Mouse (Mus musculus): ENCODE data around the gene Swap70. TPM values are rescaled to one million over a fixed set of nuclear protein-coding genes. Genes with fewer than 3 reads are reported as not detected.

The Swap70 gene
- total RNA-seq, 2 experiments from 2014 or later, result 11.6 to 12.2 TPM

DNA sequence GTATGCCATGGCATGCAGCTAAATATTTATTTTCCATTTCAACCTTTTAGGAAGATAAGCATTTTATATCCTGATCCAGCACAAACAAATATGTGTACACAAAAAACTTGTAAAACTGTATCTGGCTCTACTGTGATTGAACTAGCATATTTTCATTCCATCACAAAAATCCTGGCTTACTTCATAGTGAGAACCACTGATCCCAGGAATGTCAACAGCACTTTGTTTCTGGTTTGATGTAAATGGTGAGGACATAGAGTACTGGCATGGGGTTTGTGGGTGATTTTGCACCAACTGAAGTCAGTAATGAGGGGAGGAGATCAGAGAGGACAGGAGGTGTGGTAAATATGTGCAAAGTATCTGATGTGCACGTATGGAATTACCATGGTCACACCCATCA lies 41.1 kb downstream of the Swap70 start:
- intact Hi-C loops (cut with DNase I), result loop anchor here (5.0 kb wide), 1 partner anchor 40 kb away; the partner anchor contains the start of gene Swap70
- H3K27ac ChIP-seq, result no peak overlapping the region
- no peak for DNase-seq (ENCODE audit: extremely low spot score in 1 of 2, low spot score in 2 of 2)
- TF ChIP-seq CTCF (IDR thresholded peaks at IDR 0.05), result no peak
- H3K4me3 ChIP-seq, result no peak overlapping the region

- Histone ChIP-seq H3K27ac (no peak overlapping the region), H3K4me3 (no peak overlapping the region)
- no peak for DNase-seq (ENCODE audit: extremely low spot score in 1 of 2, low spot score in 2 of 2)
- TF ChIP-seq CTCF (IDR thresholded peaks at IDR 0.05), result no peak
- intact Hi-C loops (cut with DNase I), result loop anchor here (5.0 kb wide), 1 partner anchor 41 kb away; the partner anchor contains the start of gene Swap70
These were observed 42.0 kb downstream of the Swap70 start for GRCm38 (mm10) chr7:110263474-110263873.

DNA sequence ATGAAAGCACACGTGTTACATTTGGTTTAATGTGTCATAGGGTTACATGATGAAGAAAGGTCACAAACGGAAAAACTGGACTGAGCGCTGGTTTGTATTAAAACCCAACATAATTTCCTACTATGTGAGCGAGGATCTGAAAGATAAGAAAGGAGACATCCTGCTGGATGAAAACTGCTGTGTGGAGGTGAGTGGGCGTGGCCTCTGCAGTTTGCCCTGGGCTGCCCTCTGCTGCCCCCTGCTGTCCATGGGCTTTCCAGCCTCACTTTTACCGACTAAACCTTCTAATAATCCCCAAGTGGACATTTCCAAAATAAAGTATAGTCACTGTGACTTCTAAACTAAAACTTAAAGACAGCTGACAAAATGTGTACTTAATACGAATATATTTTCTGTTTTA lies 44.3 kb downstream of the Swap70 start:
- Histone ChIP-seq H3K4me3 (no peak overlapping the region), H3K27ac (no peak overlapping the region)
- intact Hi-C loops (cut with DNase I), result loop anchor here (1.0 kb wide), 1 partner anchor 101 kb away; no protein-coding TSS in a partner anchor
- TF ChIP-seq CTCF (IDR thresholded peaks at IDR 0.05), result peak; percentile 98
- peak; percentile 75 to 81 for DNase-seq (ENCODE audit: extremely low spot score in 1 of 2, low spot score in 2 of 2)

DNA sequence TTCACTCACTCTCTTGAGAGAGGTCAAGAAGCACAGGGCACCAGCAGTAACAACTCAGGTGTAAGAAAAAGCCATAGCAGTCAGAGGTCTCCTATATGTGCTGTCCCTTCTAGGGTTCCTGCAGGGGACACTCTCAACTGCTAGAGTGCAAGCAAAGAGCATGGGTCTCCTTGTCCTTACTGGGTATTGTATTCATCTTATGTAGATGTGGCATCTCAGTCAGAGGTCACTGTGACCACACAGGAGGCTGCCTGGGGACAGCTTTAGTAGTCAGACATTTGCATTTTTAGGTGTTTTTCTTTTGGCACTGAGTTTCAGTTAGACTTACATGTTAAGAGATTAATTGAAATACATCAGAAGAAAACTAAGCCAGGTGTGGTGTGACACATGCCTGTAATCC lies 45.5 kb downstream of the Swap70 start:
- intact Hi-C loops (cut with DNase I), result no loop called here
- Histone ChIP-seq H3K27ac (no peak overlapping the region), H3K4me3 (no peak overlapping the region)
- no peak for DNase-seq (ENCODE audit: extremely low spot score in 1 of 2, low spot score in 2 of 2)
- no peak for TF ChIP-seq CTCF (IDR thresholded peaks at IDR 0.05)

- no peak overlapping the region for H3K27ac ChIP-seq
- intact Hi-C loops (cut with DNase I), result no loop called here
- H3K4me3 ChIP-seq, result no peak overlapping the region
- no peak for DNase-seq (ENCODE audit: extremely low spot score in 1 of 2, low spot score in 2 of 2)
- no peak for TF ChIP-seq CTCF (IDR thresholded peaks at IDR 0.05)
These were observed 46.5 kb downstream of the Swap70 start for GRCm38 (mm10) chr7:110267994-110268393.

GRCm38 (mm10) chr7:110268511-110268910 lies 47.0 kb downstream of the Swap70 start:
- intact Hi-C loops (cut with DNase I), result no loop called here
- TF ChIP-seq CTCF (IDR thresholded peaks at IDR 0.05), result no peak; the same call in 1 of the 2 replicates
- H3K27ac ChIP-seq, result no peak overlapping the region
- no peak for DNase-seq (ENCODE audit: extremely low spot score in 1 of 2, low spot score in 2 of 2)
- no peak overlapping the region for H3K4me3 ChIP-seq

DNA sequence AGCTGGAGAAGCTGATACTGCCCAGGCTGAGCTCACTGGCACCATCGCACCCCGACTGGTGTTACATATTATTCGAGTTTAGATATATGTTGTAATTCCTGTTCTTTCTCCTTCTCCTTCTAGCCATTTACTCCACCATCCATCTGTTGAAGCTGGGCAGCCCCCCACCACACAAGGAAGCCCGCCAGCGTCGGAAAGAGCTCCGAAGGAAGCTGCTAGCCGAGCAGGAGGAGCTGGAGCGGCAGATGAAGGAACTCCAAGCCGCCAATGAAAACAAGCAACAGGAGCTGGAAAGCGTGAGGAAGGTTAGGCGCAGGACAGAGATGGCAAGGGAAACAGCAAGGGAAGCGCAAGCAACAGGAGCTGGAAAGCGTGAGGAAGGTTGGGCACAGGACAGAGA lies 48.3 kb downstream of the Swap70 start:
- Histone ChIP-seq H3K27ac (no peak overlapping the region), H3K4me3 (no peak overlapping the region)
- intact Hi-C loops (cut with DNase I), result no loop called here
- DNase-seq (ENCODE audit: extremely low spot score in 1 of 2, low spot score in 2 of 2), result no peak
- TF ChIP-seq CTCF (IDR thresholded peaks at IDR 0.05), result no peak

DNA sequence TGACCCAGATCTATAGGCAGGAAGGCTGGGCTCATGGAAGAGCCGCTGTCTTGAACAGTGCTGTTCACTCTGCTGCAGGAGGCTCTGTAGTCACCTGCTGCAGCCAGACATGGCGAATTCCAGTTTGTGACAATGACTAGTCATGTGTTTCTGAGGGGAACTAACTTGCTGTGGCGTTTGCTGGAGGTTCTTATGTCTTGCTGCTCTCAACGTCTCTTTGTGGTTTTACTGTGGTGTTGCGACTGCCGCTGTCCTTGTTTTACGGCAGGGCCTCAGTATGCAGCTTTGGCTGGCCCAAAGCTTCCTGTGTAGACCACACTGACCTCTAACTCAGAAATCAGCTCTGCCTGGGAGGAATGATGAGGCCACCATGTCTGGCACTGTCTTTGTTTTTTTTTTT lies 48.9 kb downstream of the Swap70 start:
- no peak for DNase-seq (ENCODE audit: extremely low spot score in 1 of 2, low spot score in 2 of 2)
- no peak overlapping the region for H3K27ac ChIP-seq
- intact Hi-C loops (cut with DNase I), result no loop called here
- TF ChIP-seq CTCF (IDR thresholded peaks at IDR 0.05), result no peak
- H3K4me3 ChIP-seq, result no peak overlapping the region

GRCm38 (mm10) chr7:110271814-110272213 lies 50.3 kb downstream of the Swap70 start:
- no peak for DNase-seq (ENCODE audit: extremely low spot score in 1 of 2, low spot score in 2 of 2)
- intact Hi-C loops (cut with DNase I), result no loop called here
- Histone ChIP-seq H3K27ac (no peak overlapping the region), H3K4me3 (no peak overlapping the region)
- TF ChIP-seq CTCF (IDR thresholded peaks at IDR 0.05), result no peak

DNA sequence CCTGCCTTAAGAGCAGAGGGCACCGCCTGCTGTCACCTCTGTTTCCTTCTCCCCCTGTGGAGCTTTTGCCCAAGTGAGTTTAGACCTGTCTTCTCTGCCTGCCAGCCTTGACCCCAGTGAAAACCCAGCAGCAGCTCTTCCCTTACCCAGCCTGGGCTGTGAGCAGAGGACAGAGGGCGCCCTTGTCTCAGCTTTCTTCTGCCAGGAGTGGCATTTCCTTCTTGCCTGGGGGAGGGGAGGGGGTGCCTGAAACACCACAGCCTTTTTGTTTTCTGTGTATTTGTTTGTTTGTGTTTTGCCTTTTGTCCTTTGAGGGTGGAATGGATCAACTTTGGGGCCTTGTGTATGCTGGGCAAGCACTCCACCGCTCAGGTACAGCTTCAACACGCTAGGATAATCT lies 50.9 kb downstream of the Swap70 start:
- Histone ChIP-seq H3K27ac (no peak overlapping the region), H3K4me3 (no peak overlapping the region)
- no peak for DNase-seq (ENCODE audit: extremely low spot score in 1 of 2, low spot score in 2 of 2)
- TF ChIP-seq CTCF (IDR thresholded peaks at IDR 0.05), result no peak
- intact Hi-C loops (cut with DNase I), result no loop called here

DNA sequence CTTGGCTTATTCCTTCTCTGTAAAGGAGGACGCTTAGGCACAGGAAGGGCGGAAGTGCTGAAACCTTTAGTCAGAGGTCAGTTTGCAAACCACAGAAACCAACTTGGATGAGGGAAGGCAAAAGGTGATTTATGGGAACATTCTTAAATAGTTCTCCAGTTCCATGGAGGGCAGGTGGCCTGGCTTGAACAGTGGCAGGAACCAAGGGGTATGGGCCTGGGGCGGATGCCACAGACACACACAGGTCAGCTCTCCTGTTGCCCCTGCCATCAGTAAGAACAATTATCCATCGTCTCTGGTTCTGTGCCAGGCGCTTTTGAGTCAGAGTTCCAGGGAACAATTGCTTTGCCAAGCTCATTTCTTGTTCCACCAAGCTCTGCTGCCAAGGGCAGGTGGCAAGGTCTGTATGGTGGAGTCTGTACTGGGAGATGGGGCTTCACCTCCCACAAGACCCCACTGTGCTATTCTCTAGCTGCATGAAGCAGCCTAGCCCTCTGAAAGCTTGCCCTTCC lies 56.3 kb downstream of the Swap70 start:
- TF ChIP-seq CTCF (IDR thresholded peaks at IDR 0.05), result no peak
- no peak overlapping the region for H3K27ac ChIP-seq
- DNase-seq (ENCODE audit: extremely low spot score in 1 of 2, low spot score in 2 of 2), result no peak
- no peak overlapping the region for H3K4me3 ChIP-seq
- intact Hi-C loops (cut with DNase I), result no loop called here

GRCm38 (mm10) chr7:110279183-110279582 lies 57.7 kb downstream of the Swap70 start:
- no peak for TF ChIP-seq CTCF (IDR thresholded peaks at IDR 0.05)
- no peak overlapping the region for H3K4me3 ChIP-seq
- H3K27ac ChIP-seq, result no peak overlapping the region
- no peak for DNase-seq (ENCODE audit: extremely low spot score in 1 of 2, low spot score in 2 of 2)
- intact Hi-C loops (cut with DNase I), result no loop called here
